14 mouse cellular contexts compared by ENCODE assay signal in the genomic region with DNA sequence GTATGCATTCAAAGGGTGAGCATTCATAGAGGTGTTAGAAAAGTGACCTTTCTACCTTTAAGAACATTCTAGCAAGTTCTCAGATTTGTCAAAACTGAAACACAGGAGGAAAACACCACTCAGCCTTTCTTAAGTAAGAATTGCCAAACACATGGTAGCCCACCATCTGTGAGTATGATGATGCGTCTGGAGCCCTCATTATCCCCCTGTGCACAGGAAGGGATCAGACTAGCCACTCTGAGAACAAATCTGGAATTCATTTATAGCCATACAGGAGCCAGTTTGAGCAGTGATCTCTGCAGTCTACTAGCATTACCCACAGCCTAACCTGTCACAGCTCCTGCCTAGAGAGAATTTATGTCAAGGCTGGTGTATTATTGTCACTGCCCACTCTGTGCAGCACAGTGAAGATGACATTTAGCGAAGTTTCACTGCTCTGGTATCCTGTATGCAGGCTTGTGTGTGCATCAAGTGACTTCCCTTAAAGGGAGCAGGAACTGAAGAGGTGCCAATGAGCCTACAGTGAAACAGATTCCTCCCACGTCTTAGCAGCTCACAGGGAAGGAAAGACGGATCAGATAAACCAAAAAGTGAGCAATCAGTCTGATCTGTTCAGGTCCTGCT.
DNase-seq lines count a peak whose midpoint lies in the region; ATAC-seq lines count a peak whose summit lies in the region.
"Had no signal": no experiment of that assay in that cellular context is flagged by ENCODE, and none has a peak within 500 bp of the region (broad histone marks: within the 10 kb centered on the region; RNA-seq: fewer than 3 reads in every experiment).

No protein-coding gene starts in this region.

- no peak overlapping the region for H3K4me3 ChIP-seq in neural tube, embryonic 15.5 days (replicated peaks)
- H3K4me3 ChIP-seq in heart, embryonic 10.5 days: no peak overlapping the region
- H3K4me3 ChIP-seq: limb, embryonic 13.5 days; midbrain, embryonic 13.5 days; neural tube, embryonic 12.5 days had no signal

- H3K36me3 ChIP-seq in neural tube, embryonic 15.5 days: no peaks in the 10 kb centered on the region
- H3K36me3 ChIP-seq in heart, embryonic 10.5 days: no peaks in the 10 kb centered on the region
- H3K36me3 ChIP-seq: limb, embryonic 13.5 days; midbrain, embryonic 13.5 days; neural tube, embryonic 12.5 days had no signal

- H3K4me1 ChIP-seq in neural tube, embryonic 15.5 days: no peaks in the 10 kb centered on the region
- no peaks in the 10 kb centered on the region for H3K4me1 ChIP-seq in heart, embryonic 10.5 days
- H3K4me1 ChIP-seq: limb, embryonic 13.5 days; midbrain, embryonic 13.5 days; neural tube, embryonic 12.5 days had no signal

- no peak overlapping the region for H3K9ac ChIP-seq in neural tube, embryonic 15.5 days (replicated peaks)
- H3K9ac ChIP-seq: limb, embryonic 13.5 days; midbrain, embryonic 13.5 days; neural tube, embryonic 12.5 days had no signal

- H3K9me3 ChIP-seq in neural tube, embryonic 15.5 days (replicated peaks): no peaks in the 10 kb centered on the region
- H3K9me3 ChIP-seq in heart, embryonic 10.5 days: no peaks in the 10 kb centered on the region
- H3K9me3 ChIP-seq: limb, embryonic 13.5 days; midbrain, embryonic 13.5 days; neural tube, embryonic 12.5 days had no signal

- no peaks in the 10 kb centered on the region for H3K27me3 ChIP-seq in neural tube, embryonic 15.5 days (replicated peaks)
- H3K27me3 ChIP-seq in heart, embryonic 10.5 days (ENCODE audit: insufficient read depth, poor library complexity, severe bottlenecking): no peaks in the 10 kb centered on the region
- H3K27me3 ChIP-seq: limb, embryonic 13.5 days; midbrain, embryonic 13.5 days; neural tube, embryonic 12.5 days had no signal

- WGBS in neural tube, embryonic 15.5 days: 70% methylated on average over 4 of the region's 4 CpGs
- 60% methylated on average over 4 of the region's 4 CpGs for WGBS in heart, embryonic 10.5 days

- H3K27ac ChIP-seq in neural tube, embryonic 15.5 days (replicated peaks): no peak overlapping the region
- H3K27ac ChIP-seq in heart, embryonic 10.5 days: no peak overlapping the region
- H3K27ac ChIP-seq: limb, embryonic 13.5 days; midbrain, embryonic 13.5 days; neural tube, embryonic 12.5 days had no signal

- H3K4me2 ChIP-seq in neural tube, embryonic 15.5 days: no peak overlapping the region
- H3K4me2 ChIP-seq: limb, embryonic 13.5 days; midbrain, embryonic 13.5 days; neural tube, embryonic 12.5 days had no signal

- peak; percentile 37 for DNase-seq in adrenal gland, adult 2 months
- no peak for DNase-seq in adrenal gland, adult 8-10 months
- peak; percentile 19 for DNase-seq in neural tube, embryonic 10.5 days (ENCODE audit: extremely low spot score, low spot score)
- peak; percentile 28 to 48 for DNase-seq in left cerebral cortex, adult 18-20 months (ENCODE audit: low spot score in 2 of 2)
- DNase-seq in telencephalon, adult 2 months (ENCODE audit: low read depth, low spot score): peak; percentile 92
- no peak for DNase-seq in heart, embryonic 10.5 days (ENCODE audit: low spot score)
- no peak for DNase-seq in kidney, adult 9 months
- DNase-seq: cerebellum, adult 2 months; gastrocnemius, postnatal 36 days; kidney, adult 11 months had no signal

- ATAC-seq in neural tube, embryonic 15.5 days (ENCODE audit: low FRiP score): no peak
- ATAC-seq: midbrain, embryonic 13.5 days had no signal

Comparison
In these comparisons a context has a peak if more than half of its experiments do, and no peak if none do; other contexts are left out.
1. DNase-seq: peak in adrenal gland, adult 2 months (single experiment), neural tube, embryonic 10.5 days (single experiment), left cerebral cortex, adult 18-20 months (2 of 2) and telencephalon, adult 2 months (single experiment); none in adrenal gland, adult 8-10 months (single experiment), heart, embryonic 10.5 days (single experiment) and kidney, adult 9 months (single experiment).